Mouse (Mus musculus) intestine, embryonic 14.5 days (tissue): ENCODE measurements around the gene Farp1. TPM values are rescaled to one million over a fixed set of nuclear protein-coding genes. Genes with fewer than 3 reads are reported as not detected.

Source experiments
- polyA plus RNA-seq: library from polyadenylated mRNA; unstranded; fragments of >200 nt; fragmentation: Nextera tagmentation; extraction: Ambion mirVana; gene quantifications from 2 replicates; pipeline ENCODE4 v1.2.1, GENCODE M21; 2014

Gene Farp1
- polyA plus RNA-seq, 1 experiment from 2014 or later, result 26.1 TPM

Other genes with a start within 250 kb of the Farp1 start
- 123 and 133 TPM in 2 replicates for gene Ipo5, start 124.0 kb upstream of the Farp1 start, polyA plus RNA-seq